Mouse (Mus musculus): ENCODE results near the gene Mpp6.
A peak's percentile ranks its signal among the peaks of the same experiment; 100 is the strongest.

Mpp6 gene

DNA sequence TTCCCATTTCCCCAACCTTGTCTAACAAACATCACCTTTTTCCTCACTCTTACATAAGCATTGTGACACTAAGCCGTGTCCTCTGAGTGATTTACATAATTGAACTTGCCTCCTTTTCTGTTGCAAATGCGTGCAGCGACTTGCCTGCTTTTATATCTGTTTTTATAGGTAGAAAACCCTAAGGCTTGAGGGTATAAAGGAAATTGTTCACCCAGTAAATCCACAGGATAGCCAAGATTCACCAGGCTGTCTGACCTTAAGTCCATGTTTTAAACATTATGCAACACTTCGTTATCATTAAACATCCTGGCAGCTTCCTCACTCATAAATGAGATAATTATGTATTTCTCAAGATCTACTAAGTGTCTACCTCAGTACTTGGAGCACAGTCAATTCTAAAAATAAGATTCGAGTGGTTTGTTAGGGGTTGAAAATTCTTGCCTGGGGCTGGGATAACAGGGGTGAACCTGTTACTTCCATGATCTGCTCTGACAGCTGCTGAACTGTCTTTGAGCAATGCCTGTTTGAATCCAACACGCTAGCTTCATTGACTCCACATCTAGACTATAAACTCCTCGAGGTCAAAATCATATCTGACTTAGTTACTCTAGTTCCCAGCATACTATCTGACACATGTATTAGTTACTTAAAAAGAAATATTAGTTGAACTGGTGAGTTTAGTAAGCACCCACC, 18.4 kb upstream of the Mpp6 start:
- no peak for TF ChIP-seq POU5F1 (IDR thresholded peaks at IDR 0.05; ENCODE audit: borderline replicate concordance, low read length)
- TF ChIP-seq NANOG (IDR thresholded peaks at IDR 0.05; ENCODE audit: borderline replicate concordance, low read length), result no peak
- no peak for TF ChIP-seq CTCF (conservative IDR thresholded peaks at IDR 0.05; ENCODE audit: low read length)
- Histone ChIP-seq H3K9me3 (ENCODE audit: low read length) (peaks cover 3% of the 10 kb centered on the region; the same call in 1 of the 2 replicates), H3K36me3 (ENCODE audit: insufficient read depth, low read length) (no peaks in the 10 kb centered on the region), H3K4me1 (replicated peaks; ENCODE audit: low read depth, low read length) (no peaks in the 10 kb centered on the region), H3K27me3 (ENCODE audit: insufficient read depth, low read length) (no peaks in the 10 kb centered on the region), H3K4me3 (replicated peaks; ENCODE audit: low read length) (no peak overlapping the region)

- Histone ChIP-seq H3K9me3 (ENCODE audit: low read length) (no peaks in the 10 kb centered on the region; the same call in 1 of the 2 replicates), H3K36me3 (ENCODE audit: insufficient read depth, low read length) (peaks cover 3% of the 10 kb centered on the region; the same call in 1 of the 2 replicates), H3K27me3 (ENCODE audit: insufficient read depth, low read length) (peaks cover 20% of the 10 kb centered on the region), H3K4me1 (replicated peaks; ENCODE audit: low read depth, low read length) (peaks cover 41% of the 10 kb centered on the region), H3K4me3 (replicated peaks; ENCODE audit: low read length) (peak overlapping the region; percentile 76)
- TF ChIP-seq POU5F1 (IDR thresholded peaks at IDR 0.05; ENCODE audit: borderline replicate concordance, low read length), result no peak
Measured at GRCm38 (mm10) chr6:50109201-50109756, 762 bp upstream of the Mpp6 start.

DNA sequence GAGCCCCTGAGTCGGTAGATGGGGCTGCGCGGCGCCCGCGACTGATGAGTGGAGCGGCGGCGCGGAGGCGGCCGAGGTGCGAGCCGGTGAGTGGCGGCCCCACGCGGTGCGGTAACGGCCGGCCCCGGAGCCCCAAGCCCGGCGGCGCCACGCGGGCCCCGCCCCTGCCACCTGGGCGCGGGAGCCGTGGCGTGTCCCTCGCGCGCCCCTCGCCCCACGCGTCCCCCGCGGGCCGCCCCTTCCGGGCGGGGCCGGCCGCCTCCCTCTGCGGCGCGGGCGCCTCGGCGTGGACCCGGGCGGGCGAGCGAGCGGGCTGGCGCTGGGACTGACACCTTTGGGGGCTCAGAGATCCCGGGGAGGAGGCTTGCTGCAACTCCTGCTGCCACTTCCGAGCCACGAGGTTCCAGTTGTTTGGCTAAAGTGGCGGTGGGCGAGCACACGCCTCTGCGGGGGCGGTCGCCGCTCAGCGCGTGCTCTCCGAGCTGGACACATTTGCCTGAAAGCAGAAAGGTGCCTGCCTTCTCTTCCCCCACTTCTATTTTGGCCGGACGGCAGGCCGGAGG, 419 bp downstream of the Mpp6 start:
- Histone ChIP-seq H3K36me3 (ENCODE audit: insufficient read depth, low read length) (peaks cover 4% of the 10 kb centered on the region; the same call in 1 of the 2 replicates), H3K27me3 (ENCODE audit: insufficient read depth, low read length) (peaks cover 19% of the 10 kb centered on the region), H3K4me1 (replicated peaks; ENCODE audit: low read depth, low read length) (peaks cover 53% of the 10 kb centered on the region), H3K9me3 (ENCODE audit: low read length) (no peaks in the 10 kb centered on the region; the same call in 1 of the 2 replicates), H3K4me3 (replicated peaks; ENCODE audit: low read length) (peak overlapping the region; percentile 82)
- TF ChIP-seq NANOG (IDR thresholded peaks at IDR 0.05; ENCODE audit: borderline replicate concordance, low read length) (no peak), CTCF (conservative IDR thresholded peaks at IDR 0.05; ENCODE audit: low read length) (no peak), POU5F1 (IDR thresholded peaks at IDR 0.05; ENCODE audit: borderline replicate concordance, low read length) (no peak)

GRCm38 (mm10) chr6:50111111-50111655, 1.1 kb downstream of the Mpp6 start:
- Histone ChIP-seq H3K4me1 (replicated peaks; ENCODE audit: low read depth, low read length) (peaks cover 60% of the 10 kb centered on the region), H3K4me3 (replicated peaks; ENCODE audit: low read length) (peak overlapping the region; percentile 82), H3K9me3 (ENCODE audit: low read length) (no peaks in the 10 kb centered on the region; the same call in 1 of the 2 replicates), H3K27me3 (ENCODE audit: insufficient read depth, low read length) (peaks cover 17% of the 10 kb centered on the region), H3K36me3 (ENCODE audit: insufficient read depth, low read length) (peaks cover 4% of the 10 kb centered on the region; the same call in 1 of the 2 replicates)
- TF ChIP-seq CTCF (conservative IDR thresholded peaks at IDR 0.05; ENCODE audit: low read length), result no peak
- TF ChIP-seq NANOG (IDR thresholded peaks at IDR 0.05; ENCODE audit: borderline replicate concordance, low read length), result no peak
- TF ChIP-seq POU5F1 (IDR thresholded peaks at IDR 0.05; ENCODE audit: borderline replicate concordance, low read length), result no peak

DNA sequence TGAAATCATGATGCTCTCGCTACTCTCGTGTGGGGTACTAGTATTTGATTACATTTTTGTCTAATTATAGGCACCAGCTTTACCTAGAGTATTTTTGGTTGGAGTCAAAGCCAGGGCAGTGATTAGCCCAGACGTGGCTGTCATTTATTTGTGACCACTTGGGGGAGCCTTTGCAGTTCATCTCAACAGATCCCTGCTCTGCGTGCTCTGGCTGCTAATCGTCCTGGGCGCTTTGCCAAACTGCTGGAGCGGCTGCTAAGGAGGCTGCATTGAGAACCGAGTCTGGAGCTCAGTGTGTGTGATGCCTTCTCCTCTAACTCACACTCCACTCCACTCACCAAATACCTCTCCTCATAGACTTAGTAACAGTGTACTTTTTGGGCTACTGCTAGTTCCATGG, 2.7 kb downstream of the Mpp6 start:
- Histone ChIP-seq H3K4me3 (replicated peaks; ENCODE audit: low read length) (0 out of 2 replicates have a peak overlapping the region, but pooled peaks have one; percentile 17), H3K36me3 (ENCODE audit: insufficient read depth, low read length) (peaks cover 4% of the 10 kb centered on the region; the same call in 1 of the 2 replicates), H3K4me1 (replicated peaks; ENCODE audit: low read depth, low read length) (peaks cover 76% of the 10 kb centered on the region), H3K9me3 (ENCODE audit: low read length) (no peaks in the 10 kb centered on the region), H3K27me3 (ENCODE audit: insufficient read depth, low read length) (peaks cover 17% of the 10 kb centered on the region)
- peak; percentile 42 for TF ChIP-seq CTCF (conservative IDR thresholded peaks at IDR 0.05; ENCODE audit: low read length)
- no peak for TF ChIP-seq POU5F1 (IDR thresholded peaks at IDR 0.05; ENCODE audit: borderline replicate concordance, low read length)
- TF ChIP-seq NANOG (IDR thresholded peaks at IDR 0.05; ENCODE audit: borderline replicate concordance, low read length), result no peak

DNA sequence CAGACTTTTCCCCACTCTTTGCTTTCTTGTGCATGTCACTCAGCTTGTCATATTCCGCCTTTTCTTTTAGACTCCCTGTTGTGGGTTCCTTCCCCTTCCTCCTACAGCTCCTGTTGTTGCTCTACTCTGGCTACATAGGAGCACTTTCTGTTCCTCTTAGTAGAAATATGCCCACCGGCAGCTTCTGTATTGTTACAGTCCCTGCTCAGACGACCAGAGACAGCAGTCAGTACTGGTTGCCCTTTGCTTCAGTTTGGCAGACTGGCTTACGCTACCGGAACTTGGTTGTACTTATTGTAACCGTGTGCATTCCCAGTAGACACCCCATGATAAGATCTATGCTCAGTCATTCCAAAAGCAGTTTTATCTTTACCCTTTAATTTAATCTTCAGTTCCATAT, 4.2 kb downstream of the Mpp6 start:
- peaks cover 81% of the 10 kb centered on the region for H3K4me1 ChIP-seq (replicated peaks; ENCODE audit: low read depth, low read length)
- H3K27me3 ChIP-seq (ENCODE audit: insufficient read depth, low read length), result peaks cover 5% of the 10 kb centered on the region
- no peaks in the 10 kb centered on the region for H3K9me3 ChIP-seq (ENCODE audit: low read length)
- H3K36me3 ChIP-seq (ENCODE audit: insufficient read depth, low read length), result peaks cover 4% of the 10 kb centered on the region; the same call in 1 of the 2 replicates
- TF ChIP-seq CTCF (conservative IDR thresholded peaks at IDR 0.05; ENCODE audit: low read length) (no peak), NANOG (IDR thresholded peaks at IDR 0.05; ENCODE audit: borderline replicate concordance, low read length) (no peak), POU5F1 (IDR thresholded peaks at IDR 0.05; ENCODE audit: borderline replicate concordance, low read length) (no peak)
- H3K4me3 ChIP-seq (replicated peaks; ENCODE audit: low read length), result no peak overlapping the region

DNA sequence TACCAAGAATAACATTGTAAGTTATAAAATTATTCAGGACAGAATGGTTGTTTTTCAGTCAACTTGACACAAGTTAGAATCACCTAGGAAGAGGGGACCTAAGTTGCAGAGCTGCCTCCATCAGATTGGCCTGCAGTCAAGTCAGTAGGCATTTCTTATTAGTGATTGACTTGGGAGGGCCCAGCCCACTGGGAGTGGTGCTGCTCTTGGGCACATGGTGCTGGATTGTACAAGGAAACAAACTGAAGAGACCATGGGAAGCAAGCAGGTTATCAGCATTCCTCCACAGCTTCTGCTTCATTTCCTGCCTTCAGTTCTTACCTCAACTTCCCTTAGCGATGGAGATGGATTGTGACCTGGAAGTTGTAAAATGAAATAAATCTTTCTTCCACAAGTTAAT, 10.9 kb downstream of the Mpp6 start:
- peaks cover 7% of the 10 kb centered on the region for H3K36me3 ChIP-seq (ENCODE audit: insufficient read depth, low read length)
- H3K9me3 ChIP-seq (ENCODE audit: low read length), result 0 out of 2 replicates have a peak, but pooled peaks cover 3% of the 10 kb centered on the region
- no peak overlapping the region for H3K4me3 ChIP-seq (replicated peaks; ENCODE audit: low read length)
- no peaks in the 10 kb centered on the region for H3K27me3 ChIP-seq (ENCODE audit: insufficient read depth, low read length)
- H3K4me1 ChIP-seq (replicated peaks; ENCODE audit: low read depth, low read length), result peaks cover 79% of the 10 kb centered on the region
- TF ChIP-seq NANOG (IDR thresholded peaks at IDR 0.05; ENCODE audit: borderline replicate concordance, low read length), result no peak
- TF ChIP-seq CTCF (conservative IDR thresholded peaks at IDR 0.05; ENCODE audit: low read length), result no peak
- TF ChIP-seq POU5F1 (IDR thresholded peaks at IDR 0.05; ENCODE audit: borderline replicate concordance, low read length), result no peak

DNA sequence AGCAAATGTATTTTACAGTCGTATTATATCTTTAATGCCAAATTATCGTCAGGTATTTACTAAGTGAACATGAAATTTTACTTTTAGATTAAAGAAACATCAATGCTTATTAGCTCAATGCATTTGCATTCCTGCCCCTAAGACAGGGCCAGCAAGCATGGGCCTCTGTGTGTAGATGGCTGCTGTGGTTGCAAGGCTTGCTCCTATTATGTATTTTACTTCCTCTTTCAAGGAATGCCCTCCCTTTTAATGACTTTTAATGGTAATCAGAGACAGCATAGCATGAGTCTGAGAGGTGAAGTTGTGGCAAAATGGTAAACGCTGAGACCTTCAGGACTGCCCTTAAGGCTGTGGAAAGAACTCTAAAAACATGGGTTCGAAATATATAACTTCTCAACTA, 12.8 kb downstream of the Mpp6 start:
- peaks cover 79% of the 10 kb centered on the region for H3K4me1 ChIP-seq (replicated peaks; ENCODE audit: low read depth, low read length)
- TF ChIP-seq CTCF (conservative IDR thresholded peaks at IDR 0.05; ENCODE audit: low read length), result no peak
- no peak for TF ChIP-seq NANOG (IDR thresholded peaks at IDR 0.05; ENCODE audit: borderline replicate concordance, low read length)
- no peak for TF ChIP-seq POU5F1 (IDR thresholded peaks at IDR 0.05; ENCODE audit: borderline replicate concordance, low read length)
- H3K27me3 ChIP-seq (ENCODE audit: insufficient read depth, low read length), result no peaks in the 10 kb centered on the region
- H3K9me3 ChIP-seq (ENCODE audit: low read length), result 0 out of 2 replicates have a peak, but pooled peaks cover 3% of the 10 kb centered on the region
- H3K4me3 ChIP-seq (replicated peaks; ENCODE audit: low read length), result no peak overlapping the region
- H3K36me3 ChIP-seq (ENCODE audit: insufficient read depth, low read length), result peaks cover 22% of the 10 kb centered on the region
